Mouse (Mus musculus) testis, adult 2 months (tissue): ENCODE results near the gene Arl15. TPM values are rescaled to one million over a fixed set of nuclear protein-coding genes. Genes with fewer than 3 reads are reported as not detected.

Experiments used
- H3K27ac ChIP-seq: fragments of 200-500 bp; 2 replicates; pipeline ENCODE4 v1.5.1; 2012; ENCODE audit warnings: low read depth, low read length; ENCODE audit not compliant: control insufficient read depth, insufficient read depth
- H3K27me3 ChIP-seq: fragments of 200-500 bp; 2 replicates; pipeline ENCODE4 v1.6.1; 2012; ENCODE audit warnings: mild to moderate bottlenecking, low read length, moderate library complexity; ENCODE audit not compliant: control insufficient read depth, insufficient read depth
- H3K36me3 ChIP-seq: fragments of 200-500 bp; 2 replicates; pipeline ENCODE4 v1.6.1; 2012; ENCODE audit warnings: mild to moderate bottlenecking, low read length; ENCODE audit not compliant: control insufficient read depth, insufficient read depth
- H3K4me1 ChIP-seq: fragments of 200-500 bp; 2 replicates; pipeline ENCODE4 v1.6.1; 2012; ENCODE audit warnings: low read length; ENCODE audit not compliant: control insufficient read depth, insufficient read depth
- H3K4me3 ChIP-seq: fragments of 200-500 bp; 2 replicates; pipeline ENCODE4 v1.5.1; 2012; ENCODE audit warnings: low read depth, mild to moderate bottlenecking, low read length, moderate library complexity, mixed read lengths; ENCODE audit not compliant: control insufficient read depth
- CTCF ChIP-seq: fragments of 200-500 bp; IDR thresholded peaks from 2 replicates; pipeline ENCODE4 v1.5.1; 2012; ENCODE audit warnings: low read depth, mild to moderate bottlenecking, inconsistent platforms, low read length, moderate library complexity; ENCODE audit not compliant: control insufficient read depth, insufficient read depth, insufficient replicate concordance
- POLR2A ChIP-seq: fragments of 200-500 bp; IDR thresholded peaks from 2 replicates; pipeline ENCODE4 v1.6.1; 2012; ENCODE audit warnings: low read depth, mild to moderate bottlenecking, inconsistent platforms, low read length, moderate library complexity; ENCODE audit not compliant: control insufficient read depth
- polyA plus RNA-seq: library from polyadenylated mRNA; depleted of rRNA; stranded (reverse); fragments of >200 nt; gene quantifications from 2 replicates; pipeline ENCODE4 v1.2.3, GENCODE M21; 2012

Arl15 gene
- polyA plus RNA-seq, 1 experiment = 2.0 TPM

- no peak overlapping the region for H3K4me3 ChIP-seq
- H3K27ac ChIP-seq = no peak overlapping the region; the same call in 1 of the 2 replicates
- H3K4me1 ChIP-seq = no peaks in the 10 kb centered on the region
- H3K27me3 ChIP-seq = no peaks in the 10 kb centered on the region
- H3K36me3 ChIP-seq = no peaks in the 10 kb centered on the region
- TF ChIP-seq POLR2A = no peak
Observed at GRCm38 (mm10) chr13:113846413-113846812, 52.1 kb downstream of the Arl15 start.

GRCm38 (mm10) chr13:113850431-113851034 lies 56.2 kb downstream of the Arl15 start:
- TF ChIP-seq CTCF (no peak), POLR2A (no peak)
- Histone ChIP-seq H3K36me3 (no peaks in the 10 kb centered on the region), H3K27me3 (no peaks in the 10 kb centered on the region), H3K27ac (no peak overlapping the region), H3K4me1 (no peaks in the 10 kb centered on the region), H3K4me3 (no peak overlapping the region)

- Histone ChIP-seq H3K4me1 (no peaks in the 10 kb centered on the region), H3K4me3 (no peak overlapping the region), H3K27me3 (no peaks in the 10 kb centered on the region), H3K36me3 (no peaks in the 10 kb centered on the region), H3K27ac (no peak overlapping the region)
- TF ChIP-seq POLR2A (no peak), CTCF (no peak)
Observed at GRCm38 (mm10) chr13:113851602-113852375, 57.5 kb downstream of the Arl15 start.

GRCm38 (mm10) chr13:113852376-113852666 lies 58.0 kb downstream of the Arl15 start:
- no peak overlapping the region for H3K4me3 ChIP-seq
- no peaks in the 10 kb centered on the region for H3K4me1 ChIP-seq
- H3K27me3 ChIP-seq = no peaks in the 10 kb centered on the region
- TF ChIP-seq POLR2A (no peak), CTCF (no peak)
- H3K27ac ChIP-seq = no peak overlapping the region
- no peaks in the 10 kb centered on the region for H3K36me3 ChIP-seq

GRCm38 (mm10) chr13:113854146-113854545 lies 59.8 kb downstream of the Arl15 start:
- Histone ChIP-seq H3K27me3 (no peaks in the 10 kb centered on the region), H3K4me1 (no peaks in the 10 kb centered on the region), H3K4me3 (no peak overlapping the region), H3K36me3 (no peaks in the 10 kb centered on the region), H3K27ac (no peak overlapping the region)
- TF ChIP-seq POLR2A (no peak), CTCF (no peak)

GRCm38 (mm10) chr13:113854551-113855312 lies 60.4 kb downstream of the Arl15 start:
- H3K4me1 ChIP-seq = no peaks in the 10 kb centered on the region
- H3K27ac ChIP-seq = no peak overlapping the region
- H3K27me3 ChIP-seq = no peaks in the 10 kb centered on the region
- H3K4me3 ChIP-seq = no peak overlapping the region
- TF ChIP-seq POLR2A = no peak
- TF ChIP-seq CTCF = no peak
- no peaks in the 10 kb centered on the region for H3K36me3 ChIP-seq

GRCm38 (mm10) chr13:113856946-113857345 lies 62.6 kb downstream of the Arl15 start:
- Histone ChIP-seq H3K4me1 (no peaks in the 10 kb centered on the region), H3K27ac (no peak overlapping the region), H3K36me3 (no peaks in the 10 kb centered on the region), H3K4me3 (no peak overlapping the region), H3K27me3 (no peaks in the 10 kb centered on the region)
- TF ChIP-seq CTCF (no peak), POLR2A (no peak)
